Mouse (Mus musculus) liver, embryonic 12.5 days (tissue): ENCODE measurements around the gene Wnt7a. TPM values are rescaled to one million over a fixed set of nuclear protein-coding genes. Genes with fewer than 3 reads are reported as not detected.

Experiments used
- ATAC-seq: fragments of 200-750 bp; cut with Nextera tagmentation; 2 replicates; pipeline ENCODE4 v1.8.0; 2017; ENCODE audit warnings: moderate number of reproducible peaks, mild to moderate bottlenecking, moderate library complexity
- H3K27ac ChIP-seq: fragments of 300-500 bp; sonication (generic); 2 replicates; pipeline ENCODE4 v1.5.1; 2016; ENCODE audit warnings: mild to moderate bottlenecking
- H3K27me3 ChIP-seq: fragments of 300-500 bp; sonication (generic); replicated peaks from 2 replicates; pipeline ENCODE4 v1.6.1; 2016; ENCODE audit warnings: mild to moderate bottlenecking, moderate library complexity
- H3K36me3 ChIP-seq: fragments of 300-500 bp; sonication (generic); 2 replicates; pipeline ENCODE4 v1.6.1; 2016; ENCODE audit warnings: mild to moderate bottlenecking, moderate library complexity
- H3K4me1 ChIP-seq: fragments of 300-500 bp; sonication (generic); 2 replicates; pipeline ENCODE4 v1.6.1; 2016
- H3K4me2 ChIP-seq: fragments of 300-500 bp; sonication (generic); 2 replicates; pipeline ENCODE4 v1.6.1; 2016; ENCODE audit warnings: mild to moderate bottlenecking, moderate library complexity
- H3K4me3 ChIP-seq: fragments of 300-500 bp; sonication (generic); 2 replicates; pipeline ENCODE4 v1.5.1; 2016; ENCODE audit warnings: mild to moderate bottlenecking, moderate library complexity
- H3K9ac ChIP-seq: fragments of 300-500 bp; sonication (generic); 2 replicates; pipeline ENCODE4 v1.6.1; 2016; ENCODE audit warnings: mild to moderate bottlenecking, moderate library complexity
- H3K9me3 ChIP-seq: fragments of 300-500 bp; sonication (generic); replicated peaks from 2 replicates; pipeline ENCODE4 v1.6.1; 2016; ENCODE audit warnings: mild to moderate bottlenecking, moderate library complexity
- WGBS: fragments of 180-500 bp; shearing (Covaris S2); methylation state at CpG from one replicate; pipeline ENCODE4 v1.1.7; 2016; ENCODE audit not compliant: insufficient replicate concordance; 5-methylcytosine and 5-hydroxymethylcytosine counted together
- polyA plus RNA-seq: library from polyadenylated mRNA; unstranded; fragments of >200 nt; fragmentation: Nextera tagmentation; extraction: Ambion mirVana; gene quantifications from 2 replicates; pipeline ENCODE4 v1.2.1, GENCODE M21; 2016

The Wnt7a gene
- polyA plus RNA-seq, 1 experiment from 2014 or later = not detected

DNA sequence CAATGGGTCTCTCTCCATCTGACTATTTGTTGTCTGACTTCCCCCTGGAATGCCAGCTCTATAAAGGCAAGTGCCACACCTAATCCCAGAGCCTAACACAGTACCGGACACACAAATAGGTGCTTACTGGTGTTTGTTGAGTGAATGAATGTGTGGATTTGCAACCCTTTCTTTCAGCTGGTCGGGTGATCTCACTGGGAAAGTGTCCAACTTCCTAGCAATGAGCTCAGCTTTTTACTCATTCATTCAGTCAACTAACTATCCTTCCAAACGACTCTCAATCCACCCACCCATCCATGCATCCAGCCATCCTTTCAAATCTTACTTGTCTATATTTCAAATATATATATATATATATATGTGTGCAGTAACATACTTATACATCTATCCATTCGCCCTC, 31.3 kb downstream of the Wnt7a start:
- H3K9me3 ChIP-seq = no peaks in the 10 kb centered on the region
- ATAC-seq = no peak
- no peaks in the 10 kb centered on the region for H3K27me3 ChIP-seq
- H3K4me2 ChIP-seq = no peak overlapping the region
- no peaks in the 10 kb centered on the region for H3K4me1 ChIP-seq
- 46% methylated on average over 4 of the region's 4 CpGs for WGBS
- no peak overlapping the region for H3K27ac ChIP-seq
- no peak overlapping the region for H3K4me3 ChIP-seq
- H3K36me3 ChIP-seq = no peaks in the 10 kb centered on the region
- no peak overlapping the region for H3K9ac ChIP-seq

DNA sequence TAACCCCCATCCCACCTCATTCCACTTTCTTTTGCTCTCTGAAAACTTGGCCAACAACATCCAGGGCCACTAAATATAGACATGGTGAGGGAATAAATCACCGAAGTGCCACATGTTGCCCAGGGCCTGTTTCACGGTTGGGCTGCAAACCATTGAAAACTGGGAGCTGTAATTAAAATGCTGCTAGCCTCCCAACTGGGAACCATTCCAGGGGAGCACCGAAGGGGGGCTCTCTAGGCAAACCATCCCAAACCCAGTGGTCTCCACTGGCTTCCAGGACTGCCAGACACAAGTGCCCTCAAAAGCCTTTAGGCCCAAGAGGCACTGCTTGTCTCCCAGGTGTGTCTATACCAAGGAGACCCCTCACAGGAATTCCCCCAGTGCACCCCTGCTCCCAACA, 31.9 kb downstream of the Wnt7a start:
- Histone ChIP-seq H3K4me2 (no peak overlapping the region), H3K27me3 (no peaks in the 10 kb centered on the region), H3K36me3 (no peaks in the 10 kb centered on the region), H3K27ac (no peak overlapping the region), H3K9me3 (no peaks in the 10 kb centered on the region), H3K9ac (no peak overlapping the region), H3K4me1 (no peaks in the 10 kb centered on the region), H3K4me3 (no peak overlapping the region)
- WGBS = 54% methylated on average over 3 of the region's 3 CpGs
- no peak for ATAC-seq

- no peak overlapping the region for H3K27ac ChIP-seq
- ATAC-seq = no peak
- peaks cover 9% of the 10 kb centered on the region; the same call in 1 of the 2 replicates for H3K27me3 ChIP-seq
- no peak overlapping the region for H3K9ac ChIP-seq
- no peak overlapping the region for H3K4me2 ChIP-seq
- no peak overlapping the region for H3K4me3 ChIP-seq
- H3K4me1 ChIP-seq = no peaks in the 10 kb centered on the region
- H3K9me3 ChIP-seq = no peaks in the 10 kb centered on the region
- no peaks in the 10 kb centered on the region for H3K36me3 ChIP-seq
These were observed 38.2 kb downstream of the Wnt7a start for GRCm38 (mm10) chr6:91372977-91373376.

DNA sequence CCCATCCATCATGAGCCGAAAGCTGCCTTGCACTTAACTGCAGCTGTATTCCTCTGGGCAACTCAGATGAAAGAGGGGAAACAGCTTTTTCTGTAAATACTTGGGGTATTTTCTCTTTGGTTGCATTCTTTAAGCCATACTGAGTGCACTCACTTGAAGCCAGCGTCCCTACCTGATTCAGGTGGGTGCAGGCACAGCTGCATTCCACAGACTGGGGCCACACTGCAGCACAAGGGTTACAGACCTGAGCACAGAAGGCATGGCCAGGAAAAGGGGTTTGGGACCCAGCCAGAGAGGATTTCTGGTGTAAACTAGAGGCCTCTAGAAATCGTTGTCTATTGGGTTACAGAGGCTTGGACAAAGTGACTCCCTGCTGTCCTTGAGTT, 38.6 kb downstream of the Wnt7a start:
- no peak for ATAC-seq
- 37% methylated on average over 3 of the region's 3 CpGs for WGBS
- Histone ChIP-seq H3K4me3 (no peak overlapping the region), H3K27me3 (peaks cover 9% of the 10 kb centered on the region; the same call in 1 of the 2 replicates), H3K4me2 (no peak overlapping the region), H3K4me1 (no peaks in the 10 kb centered on the region), H3K36me3 (no peaks in the 10 kb centered on the region), H3K9ac (no peak overlapping the region), H3K27ac (no peak overlapping the region), H3K9me3 (no peaks in the 10 kb centered on the region)

GRCm38 (mm10) chr6:91371912-91372585, 39.1 kb downstream of the Wnt7a start:
- no peak overlapping the region for H3K9ac ChIP-seq
- no peaks in the 10 kb centered on the region for H3K36me3 ChIP-seq
- no peak overlapping the region for H3K4me2 ChIP-seq
- H3K4me1 ChIP-seq = no peaks in the 10 kb centered on the region
- H3K4me3 ChIP-seq = no peak overlapping the region
- no peak for ATAC-seq
- no peak overlapping the region for H3K27ac ChIP-seq
- no peaks in the 10 kb centered on the region for H3K9me3 ChIP-seq
- peaks cover 9% of the 10 kb centered on the region; the same call in 1 of the 2 replicates for H3K27me3 ChIP-seq

- Histone ChIP-seq H3K36me3 (no peaks in the 10 kb centered on the region), H3K27ac (no peak overlapping the region), H3K4me2 (no peak overlapping the region), H3K9ac (no peak overlapping the region), H3K27me3 (peaks cover 9% of the 10 kb centered on the region; the same call in 1 of the 2 replicates), H3K4me1 (no peaks in the 10 kb centered on the region), H3K4me3 (no peak overlapping the region), H3K9me3 (no peaks in the 10 kb centered on the region)
- no peak for ATAC-seq
- WGBS = 56% methylated on average over 1 of the region's 1 CpGs
These were observed 44.4 kb downstream of the Wnt7a start for GRCm38 (mm10) chr6:91366781-91367180.

GRCm38 (mm10) chr6:91365480-91365879, 45.7 kb downstream of the Wnt7a start:
- Histone ChIP-seq H3K27ac (no peak overlapping the region), H3K4me2 (no peak overlapping the region), H3K4me3 (no peak overlapping the region), H3K4me1 (no peaks in the 10 kb centered on the region), H3K27me3 (peaks cover 5% of the 10 kb centered on the region; the same call in 1 of the 2 replicates), H3K36me3 (no peaks in the 10 kb centered on the region), H3K9ac (no peak overlapping the region), H3K9me3 (no peaks in the 10 kb centered on the region)
- 69% methylated on average over 14 of the region's 14 CpGs for WGBS
- ATAC-seq = no peak

DNA sequence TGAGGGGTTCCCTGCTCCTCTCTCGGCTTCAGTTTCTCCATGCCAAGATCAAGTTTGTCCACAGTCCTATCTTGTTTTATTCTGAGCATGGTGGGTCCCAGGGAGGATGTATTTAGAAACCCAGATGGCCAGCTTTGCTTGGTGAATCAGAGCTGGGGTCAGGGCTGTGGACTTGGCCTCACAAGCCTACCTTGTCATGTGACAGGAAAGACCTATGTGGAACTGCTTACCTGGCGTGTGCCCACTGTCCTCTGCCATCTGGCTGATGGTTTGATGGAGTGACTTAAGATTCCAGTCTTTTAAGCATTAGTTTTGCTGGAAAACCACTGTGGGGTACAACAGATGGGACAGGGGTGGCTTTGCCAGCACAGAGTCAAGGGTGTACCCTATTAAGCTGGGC, 48.4 kb downstream of the Wnt7a start:
- no peak for ATAC-seq
- no peak overlapping the region for H3K27ac ChIP-seq
- WGBS = 50% methylated on average over 2 of the region's 2 CpGs
- H3K4me1 ChIP-seq = no peaks in the 10 kb centered on the region
- H3K9me3 ChIP-seq = no peaks in the 10 kb centered on the region
- H3K27me3 ChIP-seq = no peaks in the 10 kb centered on the region
- H3K9ac ChIP-seq = no peak overlapping the region
- H3K4me2 ChIP-seq = no peak overlapping the region
- no peak overlapping the region for H3K4me3 ChIP-seq
- no peaks in the 10 kb centered on the region for H3K36me3 ChIP-seq

DNA sequence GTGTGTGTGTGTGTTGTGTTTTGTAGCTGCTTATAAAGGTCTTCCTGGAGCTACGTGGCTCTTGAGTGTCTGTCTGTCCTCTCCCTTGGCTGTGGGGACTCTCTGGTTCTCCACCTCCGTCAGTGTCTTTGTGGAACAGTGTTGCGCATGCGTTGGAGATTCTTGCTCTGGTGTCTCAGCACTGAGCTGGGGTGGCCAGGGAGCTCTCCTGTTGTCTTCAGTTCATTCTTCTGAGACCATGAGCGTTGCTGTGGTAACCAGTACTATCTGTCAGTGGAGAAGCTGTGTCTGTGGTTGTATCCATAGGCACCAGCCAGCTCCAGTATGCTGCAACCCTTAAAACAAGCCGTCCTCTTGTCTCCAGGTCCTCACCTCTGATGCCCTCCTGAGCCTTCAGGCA, 50.2 kb downstream of the Wnt7a start:
- WGBS = 62% methylated on average over 6 of the region's 6 CpGs
- no peaks in the 10 kb centered on the region for H3K27me3 ChIP-seq

GRCm38 (mm10) chr6:91360371-91360690, 50.8 kb downstream of the Wnt7a start:
- WGBS = 57% methylated on average over 4 of the region's 4 CpGs
- H3K9ac ChIP-seq = no peak overlapping the region
- H3K36me3 ChIP-seq = no peaks in the 10 kb centered on the region
- no peaks in the 10 kb centered on the region for H3K27me3 ChIP-seq
- H3K9me3 ChIP-seq = no peaks in the 10 kb centered on the region
- no peak overlapping the region for H3K4me3 ChIP-seq
- H3K4me2 ChIP-seq = no peak overlapping the region
- ATAC-seq = no peak
- H3K27ac ChIP-seq = no peak overlapping the region
- no peaks in the 10 kb centered on the region for H3K4me1 ChIP-seq

More for the DNA sequence above, 50.2 kb downstream of the Wnt7a start:
- H3K4me1 ChIP-seq = no peaks in the 10 kb centered on the region
- no peak overlapping the region for H3K4me3 ChIP-seq
- no peaks in the 10 kb centered on the region for H3K9me3 ChIP-seq
- no peak overlapping the region for H3K9ac ChIP-seq
- H3K36me3 ChIP-seq = no peaks in the 10 kb centered on the region
- H3K4me2 ChIP-seq = no peak overlapping the region
- no peak for ATAC-seq
- no peak overlapping the region for H3K27ac ChIP-seq

- no peak for ATAC-seq
- H3K4me1 ChIP-seq = no peaks in the 10 kb centered on the region
- no peaks in the 10 kb centered on the region for H3K27me3 ChIP-seq
- H3K36me3 ChIP-seq = no peaks in the 10 kb centered on the region
- no peak overlapping the region for H3K4me3 ChIP-seq
- no peaks in the 10 kb centered on the region for H3K9me3 ChIP-seq
- H3K27ac ChIP-seq = no peak overlapping the region
- no peak overlapping the region for H3K4me2 ChIP-seq
- H3K9ac ChIP-seq = no peak overlapping the region
- 65% methylated on average over 7 of the region's 7 CpGs for WGBS
These were observed 51.3 kb downstream of the Wnt7a start for GRCm38 (mm10) chr6:91359672-91360370.

DNA sequence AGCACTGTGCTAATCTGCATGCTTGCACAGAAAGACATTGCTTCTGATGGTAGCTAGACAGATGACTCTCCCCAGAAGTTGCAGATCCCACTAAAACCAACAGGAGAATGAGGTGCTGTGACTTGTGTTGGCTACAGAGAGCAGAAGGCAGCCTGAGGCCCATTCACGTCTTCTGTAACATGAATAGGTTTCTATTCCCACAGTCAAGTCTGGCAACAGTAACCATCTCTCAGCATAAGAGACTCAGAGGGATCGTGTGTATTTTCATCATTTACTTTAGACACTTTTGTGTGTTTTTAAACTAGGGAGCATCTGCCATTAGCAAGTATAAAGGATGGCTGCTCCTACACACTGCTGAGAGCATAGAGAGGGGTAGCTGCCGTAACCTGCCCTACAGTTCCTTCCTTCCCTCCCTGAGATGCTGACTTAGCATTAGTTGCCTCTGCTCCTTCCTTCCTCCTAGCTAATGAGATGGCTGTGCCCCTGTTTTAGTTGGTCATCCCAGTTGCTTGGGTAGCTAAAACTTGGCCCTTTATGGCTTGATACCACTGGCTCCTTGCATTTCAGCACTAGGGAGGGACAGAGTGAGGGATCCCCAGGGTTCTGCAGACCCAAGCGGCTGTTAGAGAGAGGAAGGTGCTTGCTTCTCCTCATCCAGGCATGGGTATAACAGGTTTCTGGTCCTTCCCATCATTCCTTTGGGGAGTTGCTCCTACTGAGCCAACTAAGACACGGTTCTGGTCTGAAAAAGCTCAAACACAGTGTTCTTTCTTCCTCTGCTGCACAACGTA, 52.1 kb downstream of the Wnt7a start:
- Histone ChIP-seq H3K4me1 (no peaks in the 10 kb centered on the region), H3K27me3 (no peaks in the 10 kb centered on the region), H3K4me2 (no peak overlapping the region), H3K36me3 (no peaks in the 10 kb centered on the region), H3K9me3 (no peaks in the 10 kb centered on the region), H3K4me3 (no peak overlapping the region), H3K9ac (no peak overlapping the region), H3K27ac (no peak overlapping the region)
- no peak for ATAC-seq
- WGBS = 61% methylated on average over 6 of the region's 6 CpGs
